Mouse (Mus musculus): ENCODE data around the gene Thsd4.

Thsd4 gene

DNA sequence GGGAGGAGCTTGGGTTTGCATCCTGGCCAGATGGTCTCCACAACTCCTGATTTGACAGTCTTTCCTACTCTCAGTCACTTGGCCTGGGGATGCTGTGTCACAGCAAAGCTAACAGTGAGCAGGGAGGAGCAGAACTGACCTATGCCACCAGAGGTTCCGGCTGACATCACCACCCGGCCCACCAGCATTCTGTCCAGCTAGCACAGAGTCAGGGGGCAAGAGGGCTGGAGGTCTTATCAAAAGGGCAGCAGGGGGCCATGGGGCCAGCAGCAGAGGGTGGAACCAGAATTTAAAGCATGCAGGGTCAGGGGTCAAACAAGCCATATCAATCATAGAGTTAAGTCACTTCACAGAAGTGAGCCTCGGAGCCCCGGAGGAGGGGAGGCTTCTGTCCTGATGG lies 4.7 kb downstream of the Thsd4 start:
- peak; percentile 75 for DNase-seq (ENCODE audit: low read depth, low spot score)

DNA sequence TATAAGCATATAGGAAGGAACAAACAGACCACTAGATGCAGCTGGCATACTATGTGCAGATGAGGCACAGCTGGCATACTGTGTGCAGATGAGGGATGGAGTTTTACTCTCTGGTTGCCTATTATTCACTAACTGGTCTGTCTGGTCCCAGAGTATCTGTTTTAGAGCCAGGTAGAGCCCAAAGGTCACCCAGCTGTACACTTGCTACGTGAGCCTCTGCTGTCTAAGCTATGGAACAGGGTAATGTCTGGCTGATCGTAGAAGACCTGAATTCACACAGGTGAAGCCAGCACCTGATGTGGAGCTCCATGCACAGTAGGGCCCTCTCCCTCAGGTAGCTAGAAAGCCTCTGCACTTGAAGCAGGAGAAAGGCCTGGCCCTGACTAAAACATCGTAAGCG lies 5.5 kb downstream of the Thsd4 start:
- no peak for DNase-seq (ENCODE audit: low read depth, low spot score)

- peak; percentile 71 for DNase-seq (ENCODE audit: low read depth, low spot score)
These were observed 8.5 kb downstream of the Thsd4 start for GRCm38 (mm10) chr9:60513329-60513788.

- DNase-seq (ENCODE audit: low read depth, low spot score), result no peak
These were observed 11.0 kb downstream of the Thsd4 start for GRCm38 (mm10) chr9:60510876-60511275.

GRCm38 (mm10) chr9:60506136-60506535 lies 15.7 kb downstream of the Thsd4 start:
- no peak for DNase-seq (ENCODE audit: low read depth, low spot score)

DNA sequence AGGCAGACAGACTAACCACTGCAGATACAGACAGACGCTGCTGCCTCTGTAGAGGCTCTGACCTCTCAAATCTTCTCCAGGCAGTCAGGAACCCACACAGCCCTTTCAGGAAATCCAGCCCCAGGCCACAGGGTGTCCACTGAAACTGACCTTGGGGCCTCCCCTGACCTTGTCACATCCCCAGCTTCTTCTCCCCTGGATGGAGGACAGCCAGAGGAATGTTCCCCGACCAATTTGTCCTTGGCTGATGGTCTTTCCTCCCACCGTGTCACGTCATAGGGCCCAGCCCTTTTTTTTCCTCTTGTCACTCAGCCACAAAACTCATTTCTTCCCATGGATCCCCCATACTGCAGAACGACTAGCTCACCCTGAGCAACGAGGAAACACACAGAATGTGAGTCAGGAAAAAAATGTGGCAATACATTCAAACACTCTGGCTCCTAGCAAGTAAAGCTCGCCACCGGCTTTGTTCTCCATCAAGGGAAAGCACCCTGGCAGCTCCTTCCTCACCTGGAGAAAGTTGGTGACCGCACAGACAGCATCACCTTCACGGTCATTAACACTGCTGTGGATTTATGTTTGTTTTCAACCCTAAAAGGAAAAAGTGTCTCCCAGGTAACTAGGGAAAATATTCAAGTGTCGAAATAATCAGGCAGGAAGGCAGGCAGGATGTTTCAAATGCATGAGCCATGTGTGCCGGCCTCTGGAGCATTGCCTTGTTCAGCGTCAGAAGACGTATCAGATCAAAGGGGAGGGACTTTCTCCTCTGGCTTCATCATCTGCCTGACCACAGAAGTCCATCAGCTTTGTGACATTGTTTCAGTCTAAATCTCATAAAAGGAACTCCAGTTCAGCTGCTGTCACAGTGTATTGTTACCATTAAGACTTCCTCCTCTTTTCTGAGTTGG lies 17.2 kb downstream of the Thsd4 start:
- no peak for DNase-seq (ENCODE audit: low read depth, low spot score)

DNA sequence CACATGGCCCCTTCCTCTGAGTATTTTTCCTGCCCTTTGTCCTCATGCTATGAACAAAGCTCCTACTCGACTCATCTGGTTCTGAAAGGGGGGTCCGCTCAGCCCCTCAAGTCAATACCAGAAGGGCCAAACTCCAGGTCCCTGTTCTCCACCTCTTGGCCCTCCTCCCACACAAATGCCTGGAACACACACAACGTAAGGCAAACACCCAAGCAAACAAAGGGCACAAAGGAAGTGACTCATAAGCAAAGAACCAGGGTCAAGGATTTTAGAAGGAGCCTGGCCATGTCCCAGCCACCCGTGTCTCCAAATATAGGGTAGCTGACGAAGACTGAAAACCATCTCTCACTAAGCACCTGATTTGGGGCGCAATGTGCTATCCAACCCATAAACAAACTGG lies 19.6 kb downstream of the Thsd4 start:
- no peak for DNase-seq (ENCODE audit: low read depth, low spot score)

DNA sequence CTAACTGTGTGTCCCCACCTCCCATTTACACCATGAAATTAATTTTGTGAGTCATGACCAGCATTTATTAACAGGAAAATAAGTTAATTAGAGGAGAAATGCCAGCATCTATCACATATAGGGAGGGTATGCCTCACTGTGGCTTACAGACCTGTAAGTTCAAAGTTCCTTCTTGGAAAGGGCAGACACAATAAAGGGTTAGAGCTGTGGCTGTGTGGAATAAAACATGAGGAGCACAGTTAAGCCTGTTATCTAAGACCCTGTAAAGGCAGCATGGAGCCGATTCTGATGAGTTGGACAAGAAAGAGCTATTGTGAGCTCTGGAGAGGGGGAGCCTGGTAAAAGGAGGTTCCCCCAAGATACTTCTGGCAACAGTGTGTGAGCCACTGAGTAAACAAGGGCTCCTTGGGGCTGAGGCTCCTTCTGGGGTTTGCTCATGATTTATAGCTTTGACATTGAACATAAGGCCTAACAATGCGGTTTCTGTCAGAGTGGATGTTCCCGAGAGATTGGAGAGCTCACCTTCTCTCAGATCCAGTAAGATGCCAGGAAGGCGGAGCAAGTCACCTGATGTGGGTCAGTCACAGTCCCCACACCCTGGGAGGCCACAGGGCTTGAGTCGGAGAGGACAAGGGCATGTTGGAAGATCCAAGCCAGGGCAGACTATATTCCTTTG lies 20.2 kb downstream of the Thsd4 start:
- DNase-seq (ENCODE audit: low read depth, low spot score), result no peak

DNA sequence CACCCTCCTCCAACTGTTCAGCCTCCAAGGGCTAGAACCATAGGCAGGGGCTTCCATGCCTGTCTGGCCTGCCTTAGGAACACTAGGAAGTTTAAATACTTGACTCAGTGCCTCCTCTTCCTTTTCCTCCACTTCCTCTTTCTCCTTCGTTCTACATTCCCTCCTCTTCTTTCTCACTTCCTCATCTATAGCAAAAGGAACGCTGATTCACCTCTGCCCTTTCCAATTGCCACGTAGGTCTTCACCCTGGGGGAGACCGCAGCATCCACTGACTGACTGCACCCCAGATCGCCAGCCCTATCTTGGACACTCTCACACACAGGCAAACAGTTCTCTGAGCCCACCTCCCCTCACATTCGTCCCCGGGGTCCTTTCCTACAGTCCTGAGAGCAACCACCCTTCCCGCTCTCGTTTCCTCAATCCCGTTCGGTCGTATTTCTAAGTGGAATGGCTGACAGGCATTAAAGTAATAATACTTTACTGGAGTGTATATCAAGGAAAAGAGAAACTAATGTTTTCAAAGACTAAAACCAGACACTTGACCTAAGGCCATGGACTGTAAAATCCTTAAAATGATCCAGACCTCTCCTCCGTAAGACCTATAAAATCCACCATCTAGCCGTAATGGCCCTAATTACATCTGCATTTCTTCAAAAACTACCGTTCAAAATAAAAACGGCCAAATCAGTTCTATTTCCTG lies 29.4 kb downstream of the Thsd4 start:
- DNase-seq (ENCODE audit: low read depth, low spot score), result no peak

GRCm38 (mm10) chr9:60491489-60492100 lies 30.3 kb downstream of the Thsd4 start:
- no peak for DNase-seq (ENCODE audit: low read depth, low spot score)

- DNase-seq (ENCODE audit: low read depth, low spot score), result no peak
These were observed 30.8 kb downstream of the Thsd4 start for GRCm38 (mm10) chr9:60491079-60491478.

DNA sequence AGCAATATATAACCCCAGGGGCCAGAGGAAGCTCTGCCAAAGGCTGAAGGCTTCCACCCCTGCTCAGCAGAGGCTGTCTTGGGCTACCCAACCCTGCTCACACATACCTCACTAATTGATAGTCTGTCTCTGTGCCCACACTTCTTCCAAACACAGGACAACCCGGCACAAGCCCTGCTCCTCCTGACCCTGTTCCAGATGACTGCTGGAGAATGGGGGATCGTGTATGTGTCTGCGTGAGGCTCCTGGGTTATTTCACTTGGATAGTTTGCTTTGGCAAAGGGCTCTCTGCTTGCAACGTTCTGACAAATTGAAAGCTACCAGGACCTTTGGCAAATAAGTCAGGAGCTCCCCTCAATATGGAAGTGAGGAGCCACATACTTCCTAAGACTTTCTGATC lies 33.0 kb downstream of the Thsd4 start:
- DNase-seq (ENCODE audit: low read depth, low spot score), result no peak

DNA sequence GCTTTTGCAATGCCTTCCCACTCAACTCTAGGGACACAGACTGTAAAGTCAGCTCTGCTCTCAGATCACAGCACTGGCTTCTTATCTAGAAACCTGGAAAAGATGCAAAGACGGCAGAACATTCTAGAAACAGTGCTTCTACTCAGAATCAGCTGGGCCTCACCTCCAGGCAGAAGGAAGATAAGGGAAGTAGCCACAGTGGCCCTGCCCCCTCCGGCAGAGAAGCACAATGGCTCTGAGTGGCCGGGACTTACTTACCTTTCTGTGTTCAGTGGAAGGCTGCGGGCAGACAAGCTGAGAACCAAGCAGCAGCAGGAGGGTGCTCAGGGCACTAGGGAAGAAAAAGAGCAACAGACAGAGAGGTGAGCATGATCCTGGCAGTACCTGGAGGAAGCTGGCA lies 39.7 kb downstream of the Thsd4 start:
- no peak for DNase-seq (ENCODE audit: low read depth, low spot score)

- no peak for DNase-seq (ENCODE audit: low read depth, low spot score)
These were observed 41.8 kb downstream of the Thsd4 start for GRCm38 (mm10) chr9:60480052-60480451.

GRCm38 (mm10) chr9:60478806-60479205 lies 43.0 kb downstream of the Thsd4 start:
- DNase-seq (ENCODE audit: low read depth, low spot score), result no peak

GRCm38 (mm10) chr9:60477991-60478750 lies 43.7 kb downstream of the Thsd4 start:
- no peak for DNase-seq (ENCODE audit: low read depth, low spot score)

- DNase-seq (ENCODE audit: low read depth, low spot score), result no peak
These were observed 61.5 kb downstream of the Thsd4 start for GRCm38 (mm10) chr9:60460010-60460982.

DNA sequence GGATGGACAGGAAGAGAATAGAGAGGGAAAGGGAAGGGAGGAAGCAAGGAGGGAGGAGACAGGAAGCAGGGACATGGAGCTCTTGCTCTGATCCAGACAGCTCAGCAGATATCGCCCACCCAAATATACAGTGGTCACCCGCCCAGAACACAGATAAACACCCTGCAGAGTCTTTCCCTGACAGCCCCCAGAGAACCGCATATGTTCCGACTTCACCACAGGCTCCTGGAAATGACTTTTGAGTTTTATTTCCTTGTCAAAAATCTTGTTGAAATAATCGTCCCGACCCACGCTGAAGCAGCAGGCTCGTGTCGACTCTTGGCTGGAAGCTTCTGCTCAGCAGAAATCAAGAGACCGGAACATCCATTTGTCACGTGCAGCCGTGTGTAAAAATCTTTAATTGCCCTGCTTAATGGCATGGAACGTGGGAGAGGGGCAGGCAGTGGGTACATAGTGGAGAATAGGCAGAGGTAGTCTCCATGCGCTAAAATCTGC lies 63.3 kb downstream of the Thsd4 start:
- no peak for DNase-seq (ENCODE audit: low read depth, low spot score)

GRCm38 (mm10) chr9:60457359-60458210 lies 64.3 kb downstream of the Thsd4 start:
- no peak for DNase-seq (ENCODE audit: low read depth, low spot score)

All from mesoderm, embryonic 11.5 days (tissue).